Mouse (Mus musculus) activated CD4-positive, CD25-positive, alpha-beta regulatory T cell, adult 4 months (primary cell): ENCODE measurements around the gene Zswim8. TPM values are rescaled to one million over a fixed set of nuclear protein-coding genes. Genes with fewer than 3 reads are reported as not detected.

Experiments used
- ATAC-seq: one replicate; pipeline ENCODE4 v1.8.0; 2017
- polyA plus RNA-seq, 2 experiments: library from polyadenylated mRNA; unstranded; fragments of 100-300 nt; shearing (Covaris generic); gene quantifications; one replicate each; pipeline ENCODE4 v1.2.1; 2017

The Zswim8 gene
- 10 to 100 TPM; 19.2 to 24.8 TPM for polyA plus RNA-seq

DNA sequence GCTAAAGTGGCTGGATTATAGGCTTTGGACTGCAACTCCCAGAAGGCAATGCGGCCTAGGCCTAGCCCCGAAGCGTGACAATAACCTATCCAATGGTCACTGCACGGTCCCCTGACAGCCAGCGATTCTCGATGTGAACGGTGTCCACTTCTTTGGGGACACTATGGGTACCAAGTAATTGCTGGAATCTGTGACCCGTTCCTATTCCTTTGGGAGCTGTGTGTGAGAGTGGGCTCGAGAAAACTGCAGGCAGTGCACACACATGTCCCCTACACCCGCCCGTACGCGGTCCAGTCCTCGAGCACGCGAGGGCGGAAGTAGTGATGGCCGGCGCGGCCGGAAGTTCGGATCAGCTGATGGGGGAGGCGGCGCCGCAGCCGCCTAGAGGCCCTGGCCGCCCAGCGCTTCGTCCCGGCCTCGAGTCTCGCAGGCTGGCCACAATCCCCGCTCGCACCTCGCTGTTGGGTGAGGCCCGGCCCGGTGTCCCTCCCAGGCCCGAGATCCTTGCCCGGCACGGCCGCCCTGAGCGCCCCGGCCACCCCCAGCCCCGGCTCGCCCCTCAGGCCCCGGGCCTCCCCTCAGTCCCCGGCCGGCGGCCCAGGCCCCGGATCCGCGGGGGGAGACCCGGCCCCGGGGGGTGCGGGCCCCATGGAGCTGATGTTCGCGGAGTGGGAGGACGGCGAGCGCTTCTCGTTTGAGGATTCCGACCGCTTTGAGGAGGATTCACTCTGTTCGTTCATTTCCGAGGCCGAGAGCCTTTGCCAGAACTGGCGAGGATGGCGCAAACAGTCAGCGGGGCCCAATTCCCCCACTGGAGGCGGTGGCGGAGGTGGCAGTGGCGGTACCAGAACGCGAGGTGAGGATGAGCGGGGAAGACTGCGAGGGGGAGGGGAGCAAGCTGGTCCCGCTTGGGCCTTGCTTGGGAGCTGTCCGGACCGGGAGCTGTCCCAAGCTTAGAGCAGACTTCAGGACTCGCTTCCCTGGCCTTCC lies at the start of gene Zswim8:
Gene Zswim8 (plus strand): TSS at position 352 of the 990 bp plus-strand sequence.
- ATAC-seq = peak; percentile 60

DNA sequence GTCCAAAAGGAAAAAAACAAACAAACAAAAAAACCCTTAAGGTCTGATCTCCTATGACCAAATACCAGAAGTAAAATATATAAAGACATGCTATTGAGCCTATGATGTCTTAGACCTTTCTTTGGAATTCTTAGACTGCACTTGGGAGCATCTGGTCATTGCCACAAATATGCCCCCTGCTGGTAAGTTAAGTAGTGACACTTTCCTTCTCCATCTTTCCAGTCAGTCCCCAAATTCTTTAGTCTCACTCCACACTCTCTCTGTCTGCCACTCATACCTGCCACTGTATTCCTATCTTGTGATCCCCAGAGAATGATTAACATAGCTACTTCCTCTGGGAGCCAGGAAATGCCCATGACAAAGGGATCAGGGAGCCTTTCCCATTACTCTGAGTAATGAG lies 49.0 kb upstream of the Zswim8 start:
- no peak for ATAC-seq

DNA sequence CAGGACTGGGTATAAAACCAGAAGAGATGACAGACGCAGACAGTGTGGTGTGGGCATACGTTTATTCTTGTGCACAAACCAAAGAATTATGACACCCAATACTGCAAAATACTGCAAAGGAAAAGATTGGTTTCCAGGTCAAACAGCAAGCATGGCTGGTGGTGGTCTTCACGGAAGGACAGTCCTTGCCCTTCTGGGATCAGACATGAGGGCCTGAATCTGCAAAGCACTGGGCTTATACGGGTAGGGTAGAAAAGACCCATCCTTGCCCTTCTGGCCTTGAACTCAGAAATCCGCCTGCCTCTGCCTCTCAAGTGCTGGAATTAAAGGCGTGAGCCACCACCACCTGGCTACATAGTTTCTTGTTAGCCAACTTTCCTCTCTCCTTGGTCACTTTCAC lies 48.5 kb upstream of the Zswim8 start:
- ATAC-seq = no peak

DNA sequence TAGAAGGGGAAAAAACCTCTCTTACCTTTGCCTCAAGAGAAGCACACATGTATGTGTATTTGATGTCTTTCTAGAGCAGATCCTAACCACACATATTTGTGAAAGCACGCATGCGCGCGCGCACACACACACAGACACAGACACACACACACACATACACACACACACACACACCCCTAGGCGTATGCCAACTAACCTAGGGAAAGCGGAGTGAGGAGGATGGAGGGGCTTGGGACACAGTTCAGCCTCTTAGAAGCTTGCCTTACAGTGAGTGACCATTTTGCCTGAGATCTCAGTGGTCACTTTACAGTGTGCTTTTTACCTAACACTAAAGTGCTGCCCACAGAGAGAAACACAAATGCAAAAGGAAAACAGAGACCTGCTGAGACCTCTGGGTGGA lies 47.7 kb upstream of the Zswim8 start:
- ATAC-seq = no peak

DNA sequence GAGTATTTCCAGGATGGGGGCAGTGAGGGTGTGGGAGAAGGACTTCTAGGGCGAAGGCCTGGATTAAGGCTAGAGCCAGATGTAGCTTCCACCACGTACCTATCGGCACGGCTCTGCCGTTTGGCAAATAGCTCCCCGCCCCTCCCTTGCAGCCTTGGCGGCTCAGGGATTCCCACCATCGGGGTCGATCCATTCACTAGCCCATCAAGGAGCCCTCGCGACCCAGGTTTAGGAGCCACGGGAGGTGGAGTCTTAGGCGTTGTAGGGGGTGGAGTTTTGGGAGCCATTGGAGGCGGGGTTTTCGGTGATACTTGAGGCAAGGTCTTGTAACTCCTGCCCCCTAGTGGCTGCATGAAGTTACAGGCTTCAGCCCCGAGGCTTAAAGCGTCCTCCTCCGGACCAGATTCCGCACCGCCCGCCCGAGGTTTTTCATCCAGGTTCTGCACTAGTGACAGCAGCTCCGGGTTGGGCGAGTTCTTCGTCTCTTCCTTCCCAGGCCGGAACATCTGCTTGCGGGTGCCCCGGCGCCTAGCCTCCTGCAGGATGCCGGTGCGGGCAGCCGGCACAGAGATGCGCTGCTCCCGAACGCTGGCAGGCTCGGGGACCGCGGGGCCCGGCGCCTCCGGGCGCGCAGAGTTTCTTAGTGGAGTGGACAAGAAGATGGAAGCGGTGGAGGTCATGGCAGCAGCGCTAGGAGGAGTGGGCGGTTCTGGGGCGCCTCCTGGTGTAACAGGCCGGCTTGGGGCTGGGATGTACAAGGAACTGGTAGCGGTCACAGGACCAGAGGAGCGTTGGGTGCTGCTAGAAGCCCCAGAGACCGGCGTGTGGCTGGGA lies 46.3 kb upstream of the Zswim8 start:
- ATAC-seq = peak; percentile 93

DNA sequence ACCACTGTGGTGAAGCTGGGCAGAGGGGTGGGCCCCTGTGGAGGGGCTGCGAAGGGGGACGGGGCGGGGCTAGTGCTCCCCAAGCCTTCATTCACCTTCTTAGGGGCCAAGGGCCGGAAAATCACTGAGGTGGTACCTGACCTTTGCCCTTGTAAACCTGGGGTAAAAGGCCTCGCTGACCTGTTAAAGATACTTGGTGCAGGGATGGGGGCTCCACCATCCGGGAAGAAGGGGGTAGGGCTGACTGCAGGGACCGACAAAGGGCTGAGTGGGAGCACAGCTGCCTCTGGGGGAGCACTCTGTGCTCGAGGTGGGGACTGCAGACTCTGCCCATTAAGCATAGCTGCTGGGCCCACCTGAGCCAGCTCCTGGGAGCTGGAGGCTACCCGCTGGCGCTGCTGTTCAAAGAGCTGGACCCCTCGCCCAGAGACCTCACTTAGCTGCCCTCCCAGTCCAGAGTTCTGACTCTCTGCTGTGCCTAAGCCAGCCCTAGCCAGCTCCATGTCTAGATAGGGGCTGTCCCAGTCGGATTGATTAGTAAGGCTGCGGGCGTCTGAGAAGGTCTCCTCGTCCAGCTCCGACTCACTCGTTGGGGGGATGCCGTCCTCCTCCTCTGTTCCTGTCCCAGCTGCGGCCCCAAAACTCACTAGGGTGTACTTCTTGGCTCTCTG lies 45.6 kb upstream of the Zswim8 start:
- no peak for ATAC-seq

DNA sequence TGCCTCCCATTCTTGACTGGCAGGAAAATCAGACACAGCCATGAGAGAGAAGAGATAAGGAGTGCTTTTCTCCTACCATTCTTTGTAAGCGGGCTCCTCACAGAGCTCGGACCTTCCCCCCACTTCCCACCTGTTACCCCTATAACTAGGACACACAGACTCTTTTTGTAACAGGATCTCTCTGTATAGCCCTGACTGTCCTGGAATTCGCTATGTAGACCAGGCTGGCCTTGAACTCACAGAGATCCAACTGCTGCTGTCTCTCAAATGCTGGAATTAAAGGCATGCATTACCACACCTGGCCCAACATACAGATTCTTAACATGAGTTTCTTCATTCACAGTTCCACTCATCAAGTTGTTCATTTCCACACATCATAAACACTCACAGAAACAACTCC lies 44.6 kb upstream of the Zswim8 start:
- no peak for ATAC-seq

DNA sequence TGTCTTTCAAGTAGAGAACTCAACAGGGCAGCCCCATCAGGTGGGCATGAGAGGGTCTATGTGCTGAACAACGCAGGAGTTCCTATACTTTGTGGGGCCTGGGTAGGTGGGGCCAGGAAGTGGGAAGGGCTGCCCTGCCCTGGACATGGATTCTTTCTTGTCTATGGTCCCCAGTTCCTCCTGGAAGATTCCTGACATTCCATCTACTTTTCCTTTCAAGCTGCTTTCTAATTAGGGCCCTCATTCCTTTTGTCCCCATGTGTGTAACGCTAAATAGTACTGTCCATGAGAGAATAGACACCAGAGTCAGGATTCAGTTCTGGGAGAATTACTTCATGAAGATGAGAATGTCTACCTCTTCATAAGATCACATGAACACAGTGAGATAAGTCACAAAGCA lies 43.8 kb upstream of the Zswim8 start:
- no peak for ATAC-seq

DNA sequence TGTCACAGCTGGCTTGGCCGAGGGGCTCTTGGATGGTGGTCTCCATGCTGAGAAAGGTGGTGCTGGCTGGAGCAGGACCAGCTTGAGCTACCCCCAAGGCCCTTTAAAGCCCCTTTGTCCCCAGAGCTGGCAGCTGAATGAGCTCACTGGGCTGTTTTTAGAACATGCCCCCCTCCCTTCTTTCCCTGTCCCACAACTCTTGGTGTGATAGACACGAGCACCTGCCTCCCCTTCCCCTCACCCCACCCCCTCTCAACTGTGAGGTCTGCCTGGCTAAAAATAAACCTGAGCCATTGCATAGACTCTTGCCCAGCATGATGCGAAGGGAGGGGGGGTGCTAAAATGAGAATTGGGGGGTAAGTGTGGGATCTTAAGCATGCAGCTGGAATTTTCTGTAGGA lies 42.9 kb upstream of the Zswim8 start:
- no peak for ATAC-seq

DNA sequence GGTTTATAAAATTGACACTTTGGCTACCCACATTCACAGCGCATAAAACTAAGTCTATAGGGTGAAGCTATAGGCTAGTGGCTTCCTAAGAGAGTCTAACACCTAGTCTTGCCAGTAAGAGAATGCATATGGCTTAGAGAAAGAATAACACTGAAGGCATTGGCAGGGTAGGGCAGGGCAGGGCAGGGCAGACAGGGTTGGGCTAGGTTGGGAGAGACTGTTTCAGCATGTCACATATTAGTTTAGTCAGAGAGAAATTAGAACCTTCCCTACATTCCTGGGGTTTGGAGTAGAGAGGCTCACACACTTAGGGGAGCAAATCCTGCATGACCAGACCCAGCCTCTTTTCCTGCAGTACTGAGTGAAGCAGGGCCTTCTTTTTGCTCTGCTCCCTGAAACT lies 39.9 kb upstream of the Zswim8 start:
- ATAC-seq = no peak

DNA sequence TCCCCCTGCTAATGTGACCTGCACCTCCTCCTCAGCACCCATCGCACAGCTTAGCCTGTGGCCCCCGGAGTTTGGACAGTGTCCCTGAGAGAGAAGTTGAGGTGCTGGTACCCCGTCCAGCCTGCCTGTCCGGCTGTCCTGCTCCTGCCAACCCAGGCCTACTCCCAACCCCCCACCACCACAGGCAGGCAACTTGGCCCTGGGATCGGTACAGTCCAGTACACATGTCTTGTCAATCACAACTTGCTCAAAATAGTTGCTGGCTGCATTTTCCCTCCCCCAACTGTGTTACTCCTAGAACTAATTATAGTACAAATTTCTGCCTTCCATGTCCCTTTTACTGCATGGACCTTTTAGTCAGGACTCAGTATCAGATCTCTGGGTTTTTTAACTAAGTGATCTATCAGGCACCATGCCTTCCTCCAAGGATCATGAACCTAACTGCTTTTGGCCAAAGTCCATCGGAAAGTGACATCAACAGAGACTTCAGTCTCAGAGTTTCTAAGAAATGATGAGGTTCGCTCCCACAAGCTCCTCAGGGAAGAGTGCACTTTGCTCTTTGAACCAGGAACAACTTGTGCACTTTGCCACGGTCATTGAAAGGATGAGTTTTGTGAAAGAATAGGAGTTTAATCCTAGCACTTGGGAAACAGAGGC lies 39.1 kb upstream of the Zswim8 start, which contains the start of gene Synpo2l:
Gene Synpo2l (minus strand): TSS at position 201 of the 657 bp plus-strand sequence.
- ATAC-seq = no peak

DNA sequence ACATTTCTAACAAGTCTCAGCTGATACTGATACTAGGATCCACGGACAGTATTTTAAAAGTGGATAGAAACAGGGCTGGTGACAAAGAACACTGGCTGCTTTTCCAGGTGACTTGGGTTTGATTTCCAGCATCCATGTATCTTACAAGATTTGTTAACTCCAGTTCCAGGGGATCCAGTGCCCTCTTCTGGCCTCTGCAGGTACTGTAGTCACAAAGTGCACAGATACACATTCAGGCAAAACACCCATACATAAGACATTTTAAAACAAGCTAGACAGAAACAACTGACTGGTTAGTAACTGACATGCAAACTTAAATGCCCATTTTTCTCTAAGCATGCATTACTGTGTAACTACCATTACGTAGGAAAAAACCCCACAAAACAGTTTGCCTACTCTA lies 34.4 kb upstream of the Zswim8 start:
- ATAC-seq = no peak

DNA sequence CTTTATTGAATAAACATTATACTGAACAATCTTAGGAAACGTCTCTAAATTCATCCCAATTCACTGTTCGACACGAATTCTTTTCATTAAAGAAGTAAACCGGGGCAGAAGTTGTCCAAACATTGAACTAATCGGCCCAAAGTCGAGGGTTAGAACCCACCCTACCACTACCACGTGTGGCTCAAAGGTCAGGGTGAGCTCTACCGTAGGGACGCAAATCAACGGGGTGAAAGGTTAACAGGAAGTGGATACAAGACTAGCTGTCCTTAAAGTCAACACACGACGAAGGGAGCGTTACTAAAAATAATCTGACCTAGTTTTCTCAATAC lies 33.7 kb upstream of the Zswim8 start:
- peak; percentile 29 for ATAC-seq

DNA sequence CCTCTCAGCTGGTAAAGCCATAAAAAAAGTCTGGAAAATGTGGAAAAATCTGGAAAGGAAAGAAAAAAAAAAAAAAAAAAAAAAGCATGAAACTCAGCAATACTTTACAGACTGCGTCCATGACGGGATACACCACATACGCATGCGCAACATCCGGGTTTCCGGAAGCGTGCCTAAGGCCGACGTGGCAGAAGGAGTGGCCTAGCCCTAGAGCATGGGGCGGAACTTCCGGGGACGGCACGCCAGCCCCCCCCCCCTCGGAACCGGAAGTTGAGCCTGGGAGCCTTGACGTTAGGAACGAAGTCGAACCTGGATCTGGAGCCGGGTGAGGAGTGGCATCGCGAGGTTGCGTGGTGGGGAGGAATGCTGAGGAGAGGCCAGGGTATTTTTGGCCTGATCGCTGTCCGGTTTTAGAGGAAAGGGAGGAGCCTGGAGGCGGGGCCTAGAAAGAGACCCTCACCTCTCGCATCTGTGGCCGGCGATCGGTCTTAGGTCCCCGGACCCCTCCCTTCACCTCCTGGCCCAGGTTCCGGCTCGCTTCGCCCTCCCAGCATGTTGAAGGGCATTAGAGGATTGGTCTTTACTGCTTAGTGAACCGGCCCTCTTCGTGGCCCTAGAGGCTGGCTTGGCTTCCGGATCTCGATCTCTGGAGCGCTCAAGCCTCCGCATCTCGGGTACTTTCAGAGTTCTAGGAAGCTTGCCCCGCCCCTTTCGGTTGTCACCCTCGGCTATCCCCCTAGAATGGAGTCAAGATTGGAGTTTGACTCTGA lies 33.1 kb upstream of the Zswim8 start, which contains the start of gene Sec24c:
Gene Sec24c (plus strand): TSS at position 245 of the 770 bp plus-strand sequence.
- peak; percentile 87 for ATAC-seq

DNA sequence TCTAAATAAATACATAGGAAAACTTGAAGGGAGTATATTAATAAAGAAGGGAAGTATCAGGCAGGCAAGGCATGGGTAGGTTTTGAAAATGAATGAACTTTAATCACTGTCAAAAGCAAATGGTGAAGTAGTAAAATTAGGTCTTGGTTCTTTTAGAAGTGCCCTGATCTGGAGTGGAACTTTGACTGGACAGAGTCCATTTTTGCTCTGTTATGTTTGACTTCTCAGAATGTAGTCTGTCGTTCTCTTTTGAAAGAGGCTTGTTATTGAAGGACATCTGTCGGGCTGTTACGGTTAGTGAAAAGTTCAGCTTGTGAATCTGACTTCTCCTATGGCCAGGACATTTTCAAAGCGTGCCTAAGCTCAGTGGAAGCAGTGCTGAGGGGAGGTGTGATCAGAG lies 29.4 kb upstream of the Zswim8 start:
- no peak for ATAC-seq

DNA sequence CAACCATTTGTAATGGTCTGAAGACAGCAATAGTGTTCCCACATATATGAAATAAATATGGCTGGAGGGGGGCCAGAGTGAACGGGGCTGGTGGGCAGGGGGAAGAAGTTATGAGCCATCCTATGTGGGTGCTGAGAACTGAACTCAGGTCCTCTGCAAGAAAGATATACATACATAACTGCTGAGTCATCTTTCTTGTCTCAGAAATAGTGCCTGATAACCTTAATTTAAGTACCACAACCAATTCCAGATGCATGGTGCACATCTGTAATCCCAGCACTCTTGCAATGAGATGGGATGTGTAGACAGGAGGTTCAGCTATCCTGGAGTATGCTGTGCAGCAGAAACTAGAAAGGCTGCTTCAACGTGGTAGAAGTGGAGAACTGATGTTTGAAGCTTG lies 25.6 kb upstream of the Zswim8 start:
- no peak for ATAC-seq

DNA sequence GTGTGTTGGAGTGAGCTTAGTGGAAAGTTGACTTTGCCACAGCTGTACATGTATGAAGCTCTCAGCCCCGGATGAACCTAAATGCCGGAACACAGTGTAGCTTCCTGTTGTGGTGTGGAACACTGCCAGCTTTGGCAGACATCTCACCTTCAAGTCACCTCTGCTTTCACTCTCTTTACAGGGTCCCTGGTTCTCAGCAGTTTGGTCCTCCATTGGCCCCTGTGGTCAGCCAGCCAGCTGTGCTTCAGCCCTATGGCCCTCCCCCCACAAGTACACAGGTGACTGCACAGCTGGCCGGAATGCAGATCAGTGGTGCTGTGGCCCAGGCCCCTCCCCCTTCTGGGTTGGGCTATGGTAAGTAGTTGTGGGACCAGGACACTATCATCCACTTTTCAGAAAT lies 24.9 kb upstream of the Zswim8 start:
- peak; percentile 97 for ATAC-seq

DNA sequence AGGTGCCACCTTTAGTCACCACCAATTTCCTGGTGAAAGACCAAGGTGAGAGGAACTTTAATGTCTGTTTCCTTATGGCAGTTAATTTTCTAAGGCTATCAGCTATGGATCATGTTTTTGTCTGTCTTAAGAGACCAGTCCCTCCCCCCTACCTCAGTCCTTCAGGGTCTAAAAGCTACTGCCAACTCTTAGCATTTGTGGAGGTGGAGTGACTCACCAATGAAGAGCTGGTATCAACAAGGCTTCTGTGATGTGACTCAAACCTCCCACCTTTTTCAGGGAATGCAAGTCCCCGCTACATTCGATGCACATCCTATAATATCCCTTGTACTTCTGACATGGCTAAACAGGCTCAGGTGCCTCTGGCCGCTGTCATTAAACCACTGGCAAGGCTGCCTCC lies 20.8 kb upstream of the Zswim8 start:
- no peak for ATAC-seq

DNA sequence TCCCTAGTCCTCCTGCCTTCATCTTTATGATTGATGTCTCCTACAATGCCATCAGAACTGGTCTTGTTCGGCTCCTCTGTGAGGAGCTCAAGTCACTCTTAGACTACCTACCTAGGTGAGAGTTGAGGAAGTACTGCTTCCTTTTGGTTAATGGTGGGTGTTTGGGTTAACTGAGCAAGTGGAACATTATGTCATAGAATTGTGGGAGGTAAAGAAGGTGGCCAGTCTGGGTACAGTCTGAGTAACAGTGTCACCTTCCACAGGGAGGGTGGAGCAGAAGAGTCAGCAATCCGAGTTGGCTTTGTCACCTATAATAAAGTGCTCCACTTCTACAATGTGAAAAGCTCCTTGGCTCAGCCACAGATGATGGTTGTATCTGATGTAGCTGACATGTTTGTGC lies 18.3 kb upstream of the Zswim8 start:
- ATAC-seq = peak; percentile 16

DNA sequence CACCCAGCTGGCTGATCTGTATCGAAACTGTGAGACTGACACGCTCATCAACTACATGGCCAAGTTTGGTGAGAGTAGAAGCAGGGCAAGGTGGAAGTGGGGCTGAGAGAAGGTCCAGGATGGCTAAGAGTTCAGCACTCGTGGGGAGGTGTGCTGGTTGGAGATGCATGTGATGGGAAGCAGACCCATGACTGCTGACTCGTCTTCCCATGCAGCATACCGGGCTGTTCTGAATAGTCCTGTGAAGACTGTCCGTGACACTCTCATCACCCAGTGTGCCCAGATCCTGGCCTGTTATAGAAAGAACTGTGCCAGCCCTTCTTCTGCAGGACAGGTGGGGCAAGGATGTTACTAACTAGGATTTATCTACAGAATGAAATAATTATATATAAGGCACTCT lies 15.6 kb upstream of the Zswim8 start:
- no peak for ATAC-seq

DNA sequence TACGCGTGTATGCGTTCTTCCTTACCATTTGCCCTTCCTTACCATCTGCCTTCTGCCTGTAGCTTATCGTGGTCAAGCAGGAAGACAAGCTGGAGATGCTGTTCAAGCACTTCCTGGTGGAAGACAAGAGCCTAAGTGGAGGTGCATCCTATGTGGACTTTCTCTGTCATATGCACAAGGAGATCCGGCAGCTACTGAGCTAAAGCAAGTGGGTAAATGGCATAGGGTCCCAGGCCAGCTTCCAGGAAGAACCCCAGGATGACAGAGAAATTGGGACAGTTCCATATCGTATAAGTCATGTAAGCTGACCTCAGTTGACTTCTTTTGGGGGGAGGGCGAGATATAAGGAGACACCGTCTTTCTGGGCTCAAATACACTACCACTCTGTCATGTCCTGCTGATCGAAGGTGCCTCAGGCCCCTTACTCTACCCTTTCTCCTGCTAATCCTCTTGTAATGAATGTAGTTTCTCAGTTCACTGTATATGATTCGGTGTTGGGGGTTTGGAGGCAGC lies 13.7 kb upstream of the Zswim8 start:
- ATAC-seq = no peak
